In genomic region chr10:128082477-128082808, GRCm38 (mm10) we compare ENCODE assay signal across 8 mouse cellular contexts. TPM values are rescaled to one million over a fixed set of nuclear protein-coding genes. Genes with fewer than 3 reads are reported as not detected.
DNase-seq lines count a peak whose midpoint lies in the region; ATAC-seq and TF ChIP-seq lines count a peak whose summit lies in the region.

No protein-coding gene starts in this region.

- H3K36me3 ChIP-seq in liver, adult 2 months (ENCODE audit: control insufficient read depth, insufficient read depth, low read length): peaks cover 30% of the 10 kb centered on the region
- peaks cover 41% of the 10 kb centered on the region for H3K36me3 ChIP-seq in embryonic facial prominence, embryonic 14.5 days (ENCODE audit: control insufficient read depth, insufficient read depth, low read length)
- peaks cover 41% of the 10 kb centered on the region for H3K36me3 ChIP-seq in intestine, embryonic 14.5 days (ENCODE audit: control insufficient read depth, insufficient read depth, low read length)
- H3K36me3 ChIP-seq in neural tube, embryonic 12.5 days: peaks cover 33% of the 10 kb centered on the region

- DNase-seq in liver, adult 2 months (ENCODE audit: extremely low read depth, low read depth, low spot score): no peak
- DNase-seq in liver: no peak
- DNase-seq in embryonic facial prominence, embryonic 14.5 days (ENCODE audit: low spot score): no peak
- DNase-seq in intestine, embryonic 14.5 days (ENCODE audit: low spot score): no peak
- DNase-seq in spleen, adult 18-20 months: no peak
- no peak for DNase-seq in cerebellum, adult 18-20 months
- DNase-seq in layer of hippocampus, adult 9-11 months: no peak

- peak overlapping the region; percentile 75 for H3K4me2 ChIP-seq in embryonic facial prominence, embryonic 14.5 days (ENCODE audit: low read depth, low read length)
- H3K4me2 ChIP-seq in intestine, embryonic 14.5 days (ENCODE audit: low read length): peak overlapping the region; percentile 68
- peak overlapping the region; percentile 67 for H3K4me2 ChIP-seq in neural tube, embryonic 12.5 days (replicated peaks)

- TF ChIP-seq CTCF in liver, adult 2 months (IDR thresholded peaks at IDR 0.05; ENCODE audit: low read depth, low read length): no peak

- TF ChIP-seq POLR2A in liver, adult 2 months (IDR thresholded peaks at IDR 0.05; ENCODE audit: extremely low read depth, insufficient read depth, low read length): no peak

- ATAC-seq in embryonic facial prominence, embryonic 14.5 days (ENCODE audit: low read depth): no peak
- ATAC-seq in intestine, embryonic 14.5 days (replicated peaks; ENCODE audit: low FRiP score, low TSS enrichment, low read depth): no peak
- peak; percentile 2; the same call in 1 of the 2 replicates for ATAC-seq in neural tube, embryonic 12.5 days (ENCODE audit: low FRiP score, low read depth)

- peak overlapping the region; percentile 95 for H3K27ac ChIP-seq in liver, adult 2 months (replicated peaks; ENCODE audit: insufficient read depth, low read depth, low read length)
- H3K27ac ChIP-seq in embryonic facial prominence, embryonic 14.5 days (replicated peaks; ENCODE audit: low read depth, low read length): peak overlapping the region; percentile 65
- H3K27ac ChIP-seq in intestine, embryonic 14.5 days (ENCODE audit: low read depth): peak overlapping the region; percentile 3; the same call in 1 of the 2 replicates
- no peak overlapping the region for H3K27ac ChIP-seq in neural tube, embryonic 12.5 days

- peaks cover 15% of the 10 kb centered on the region for H3K79me2 ChIP-seq in liver, adult 2 months (ENCODE audit: control insufficient read depth, insufficient read depth, low read length)

- H3K9me3 ChIP-seq in embryonic facial prominence, embryonic 14.5 days (ENCODE audit: control insufficient read depth, low read length): no peaks in the 10 kb centered on the region
- H3K9me3 ChIP-seq in intestine, embryonic 14.5 days (ENCODE audit: control insufficient read depth, low read length): no peaks in the 10 kb centered on the region
- H3K9me3 ChIP-seq in neural tube, embryonic 12.5 days: no peaks in the 10 kb centered on the region

- H3K9ac ChIP-seq in liver, adult 2 months (ENCODE audit: low read depth, low read length): peak overlapping the region; percentile 87
- H3K9ac ChIP-seq in embryonic facial prominence, embryonic 14.5 days (ENCODE audit: low read depth, low read length): peak overlapping the region; percentile 72
- peak overlapping the region; percentile 67 for H3K9ac ChIP-seq in intestine, embryonic 14.5 days (ENCODE audit: low read length)
- H3K9ac ChIP-seq in neural tube, embryonic 12.5 days: peak overlapping the region; percentile 61

- no peaks in the 10 kb centered on the region for H3K27me3 ChIP-seq in liver, adult 2 months (ENCODE audit: control insufficient read depth, insufficient read depth, low read length)
- H3K27me3 ChIP-seq in embryonic facial prominence, embryonic 14.5 days (replicated peaks; ENCODE audit: control insufficient read depth, insufficient read depth, low read length): no peaks in the 10 kb centered on the region
- no peaks in the 10 kb centered on the region for H3K27me3 ChIP-seq in intestine, embryonic 14.5 days (replicated peaks; ENCODE audit: control insufficient read depth, insufficient read depth, low read length)
- H3K27me3 ChIP-seq in neural tube, embryonic 12.5 days (replicated peaks): no peaks in the 10 kb centered on the region

- WGBS in liver, adult 2 months: 2% methylated on average over 9 of the region's 9 CpGs
- WGBS in embryonic facial prominence, embryonic 14.5 days: 15% methylated on average over 9 of the region's 9 CpGs
- 11% methylated on average over 9 of the region's 9 CpGs for WGBS in intestine, embryonic 14.5 days
- WGBS in neural tube, embryonic 12.5 days: 19% methylated on average over 9 of the region's 9 CpGs

- peaks cover 22% of the 10 kb centered on the region for H3K4me1 ChIP-seq in liver, adult 2 months (ENCODE audit: control insufficient read depth, insufficient read depth, low read length)
- no peaks in the 10 kb centered on the region for H3K4me1 ChIP-seq in embryonic facial prominence, embryonic 14.5 days (ENCODE audit: control insufficient read depth, insufficient read depth, low read length)
- peaks cover 13% of the 10 kb centered on the region; the same call in 1 of the 2 replicates for H3K4me1 ChIP-seq in intestine, embryonic 14.5 days (replicated peaks; ENCODE audit: control insufficient read depth, insufficient read depth, low read length)
- peaks cover 11% of the 10 kb centered on the region for H3K4me1 ChIP-seq in neural tube, embryonic 12.5 days

- H3K4me3 ChIP-seq in liver, adult 2 months (ENCODE audit: insufficient read depth, low read depth, low read length): peak overlapping the region; percentile 54
- H3K4me3 ChIP-seq in embryonic facial prominence, embryonic 14.5 days (ENCODE audit: low read depth, low read length): peak overlapping the region; percentile 80
- peak overlapping the region; percentile 100 for H3K4me3 ChIP-seq in intestine, embryonic 14.5 days (ENCODE audit: low read depth, low read length)
- H3K4me3 ChIP-seq in neural tube, embryonic 12.5 days: peak overlapping the region; percentile 52

RNA-seq across cellular contexts. Expression of gene Atp5b, which starts 0.6 kb away (rescaled TPM):
- 1,653 and 1,721 TPM in 2 replicates for total RNA-seq in liver, adult 2 months (2014; rRNA removed)
- polyA plus RNA-seq in liver, adult 2 months (2012; rRNA removed): 2,471 and 2,841 TPM in 2 replicates
- polyA plus RNA-seq in embryonic facial prominence, embryonic 14.5 days (2014; fragmentation: Nextera tagmentation; extraction: Ambion mirVana): 2,069 and 2,210 TPM in 2 replicates
- polyA plus RNA-seq in intestine, embryonic 14.5 days (2014; fragmentation: Nextera tagmentation; extraction: Ambion mirVana): 2,618 and 2,654 TPM in 2 replicates
- polyA plus RNA-seq in neural tube, embryonic 12.5 days (2016; fragmentation: Nextera tagmentation; extraction: Ambion mirVana): 2,084 and 2,133 TPM in 2 replicates

RNA-seq across cellular contexts. Expression of gene Baz2a, which starts 8.9 kb away (rescaled TPM):
- total RNA-seq in liver, adult 2 months (2014; rRNA removed): 6.6 and 9.1 TPM in 2 replicates
- 9.7 and 12.3 TPM in 2 replicates for polyA plus RNA-seq in liver, adult 2 months (2012; rRNA removed)
- polyA plus RNA-seq in embryonic facial prominence, embryonic 14.5 days (2014; fragmentation: Nextera tagmentation; extraction: Ambion mirVana): 15.7 and 18.8 TPM in 2 replicates
- 23.7 and 26.2 TPM in 2 replicates for polyA plus RNA-seq in intestine, embryonic 14.5 days (2014; fragmentation: Nextera tagmentation; extraction: Ambion mirVana)
- 12.2 and 14.9 TPM in 2 replicates for polyA plus RNA-seq in neural tube, embryonic 12.5 days (2016; fragmentation: Nextera tagmentation; extraction: Ambion mirVana)

RNA-seq across cellular contexts. Expression of gene Ptges3, which starts 23.7 kb away (rescaled TPM):
- total RNA-seq in liver, adult 2 months (2014; rRNA removed): 90.4 and 97.3 TPM in 2 replicates
- polyA plus RNA-seq in liver, adult 2 months (2012; rRNA removed): 24.8 and 30.9 TPM in 2 replicates
- 450 and 475 TPM in 2 replicates for polyA plus RNA-seq in embryonic facial prominence, embryonic 14.5 days (2014; fragmentation: Nextera tagmentation; extraction: Ambion mirVana)
- 465 and 489 TPM in 2 replicates for polyA plus RNA-seq in intestine, embryonic 14.5 days (2014; fragmentation: Nextera tagmentation; extraction: Ambion mirVana)
- 461 and 507 TPM in 2 replicates for polyA plus RNA-seq in neural tube, embryonic 12.5 days (2016; fragmentation: Nextera tagmentation; extraction: Ambion mirVana)

RNA-seq across cellular contexts. Expression of gene Naca, which starts 47.1 kb away (rescaled TPM):
- total RNA-seq in liver, adult 2 months (2014; rRNA removed): 353 and 448 TPM in 2 replicates
- polyA plus RNA-seq in liver, adult 2 months (2012; rRNA removed): 170 and 182 TPM in 2 replicates
- 847 and 859 TPM in 2 replicates for polyA plus RNA-seq in embryonic facial prominence, embryonic 14.5 days (2014; fragmentation: Nextera tagmentation; extraction: Ambion mirVana)
- polyA plus RNA-seq in intestine, embryonic 14.5 days (2014; fragmentation: Nextera tagmentation; extraction: Ambion mirVana): 929 and 986 TPM in 2 replicates
- 668 and 670 TPM in 2 replicates for polyA plus RNA-seq in neural tube, embryonic 12.5 days (2016; fragmentation: Nextera tagmentation; extraction: Ambion mirVana)

Comparison
In these comparisons a context has a peak if more than half of its experiments do, and no peak if none do; other contexts are left out.
1. RNA of gene Ptges3, which starts 23.7 kb away (polyA plus RNA-seq): 465 to 489 TPM in intestine, embryonic 14.5 days, 450 to 475 TPM in embryonic facial prominence, embryonic 14.5 days and 461 to 507 TPM in neural tube, embryonic 12.5 days; 24.8 to 30.9 TPM in liver, adult 2 months; every median in the first group is over 10 times any median in the second.
2. Peak in every context shown above with its lines, with median percentiles within 50 percentile points of each other: H3K4me3 ChIP-seq, H3K9ac ChIP-seq and H3K4me2 ChIP-seq.